Mouse (Mus musculus) embryonic fibroblast, embryonic 13.5 days (primary cell): ENCODE results near the gene Pkd1l3.

Source experiments
- CTCF ChIP-seq: IDR thresholded peaks from 2 replicates; pipeline ENCODE4 v1.5.1; 2011; ENCODE audit warnings: mild to moderate bottlenecking, control low read depth, low read length, moderate library complexity, borderline replicate concordance; ENCODE audit not compliant: insufficient read depth
- POLR2A ChIP-seq: IDR thresholded peaks from 2 replicates; pipeline ENCODE4 v1.6.1; 2011; ENCODE audit warnings: low read depth, mild to moderate bottlenecking, control low read depth, low read length, moderate library complexity

DNA sequence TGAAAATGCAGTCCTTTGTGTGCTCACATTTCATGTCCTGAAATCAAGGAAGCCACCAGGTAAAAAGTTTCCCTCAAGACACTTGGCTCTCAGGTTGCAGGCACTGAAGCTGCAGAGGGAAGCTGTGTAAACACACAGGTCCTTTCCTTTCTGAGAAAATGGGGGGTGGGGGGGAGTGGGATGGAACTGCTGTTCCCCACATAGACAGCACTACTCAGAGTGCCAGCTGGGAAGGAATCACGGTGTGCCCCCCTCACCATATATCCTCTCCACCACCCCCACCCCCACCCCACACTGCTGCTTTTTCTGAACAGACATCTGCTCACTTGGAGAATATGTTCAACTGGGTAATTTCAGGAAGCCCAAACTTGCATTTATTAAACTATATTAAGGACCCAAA lies 98.2 kb downstream of the Pkd1l3 start:
- TF ChIP-seq CTCF = no peak
- TF ChIP-seq POLR2A = no peak
